ENCODE assay signal across 9 mouse cellular contexts in the genomic region with DNA sequence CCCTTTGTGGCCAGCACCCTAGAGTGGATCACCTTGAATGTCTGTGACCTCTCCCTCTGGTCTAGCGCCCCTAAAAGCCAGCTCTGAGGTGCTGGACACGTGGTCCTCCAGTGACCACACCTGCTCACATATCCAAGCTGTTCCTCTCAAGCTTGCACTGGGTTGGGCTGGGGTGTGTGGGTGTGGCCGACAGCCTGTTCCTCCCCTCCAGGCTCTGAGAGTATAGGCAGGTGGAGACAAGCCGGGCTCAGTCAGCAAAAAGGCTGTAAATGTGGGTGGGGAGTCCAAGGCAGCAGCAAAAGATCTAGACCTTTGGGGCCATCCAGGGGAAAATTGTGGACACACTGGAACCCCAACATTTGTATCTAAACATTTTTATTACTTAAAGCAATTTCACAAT. TPM values are rescaled to one million over a fixed set of nuclear protein-coding genes. Genes with fewer than 3 reads are reported as not detected.
A peak's percentile ranks its signal among the peaks of the same experiment; 100 is the strongest.
DNase-seq lines count a peak whose midpoint lies in the region; ATAC-seq and TF ChIP-seq lines count a peak whose summit lies in the region.
"Had no signal": no experiment of that assay in that cellular context is flagged by ENCODE, and none has a peak within 500 bp of the region (broad histone marks: within the 10 kb centered on the region; RNA-seq: fewer than 3 reads in every experiment).

No protein-coding gene starts in this region.

- H3K27me3 ChIP-seq in thymus, adult 2 months (ENCODE audit: control insufficient read depth, insufficient read depth, low read length), result no peaks in the 10 kb centered on the region
- H3K27me3 ChIP-seq in erythroblast, embryonic 14.5 days (ENCODE audit: control insufficient read depth), result no peaks in the 10 kb centered on the region; the same call in 1 of the 2 replicates
- H3K27me3 ChIP-seq in lung, postnatal 0 days (replicated peaks; ENCODE audit: insufficient read depth, low read length), result no peaks in the 10 kb centered on the region
- H3K27me3 ChIP-seq in midbrain, embryonic 10.5 days (ENCODE audit: low read depth, poor library complexity, severe bottlenecking), result peaks cover 31% of the 10 kb centered on the region

- 16% methylated on average over 4 of the region's 4 CpGs for WGBS in thymus, adult 2 months
- 33% methylated on average over 4 of the region's 4 CpGs for WGBS in lung, postnatal 0 days
- WGBS in midbrain, embryonic 10.5 days, result 49% methylated on average over 4 of the region's 4 CpGs

- peak; percentile 27 for DNase-seq in thymus, postnatal 25 days
- DNase-seq in thymus, adult 2 months, result no peak
- DNase-seq in lung, postnatal 0 days (ENCODE audit: low spot score), result peak; percentile 71
- DNase-seq in natural killer cell, adult 2 months (ENCODE audit: low spot score in 2 of 2), result no peak
- DNase-seq in ovary, postnatal 10 days (ENCODE audit: low spot score), result no peak
- no peak for DNase-seq in midbrain, embryonic 10.5 days (ENCODE audit: low spot score)

- no peaks in the 10 kb centered on the region for H3K36me3 ChIP-seq in thymus, adult 2 months (ENCODE audit: control insufficient read depth, insufficient read depth, low read length)
- peaks cover 2% of the 10 kb centered on the region for H3K36me3 ChIP-seq in erythroblast, embryonic 14.5 days (ENCODE audit: control insufficient read depth)
- H3K36me3 ChIP-seq in lung, postnatal 0 days (ENCODE audit: insufficient read depth, low read length), result no peaks in the 10 kb centered on the region
- H3K36me3 ChIP-seq in midbrain, embryonic 10.5 days, result no peaks in the 10 kb centered on the region

- no peak for TF ChIP-seq CTCF in thymus, adult 2 months (IDR thresholded peaks at IDR 0.05; ENCODE audit: borderline replicate concordance, control insufficient read depth, extremely low read depth, insufficient read depth, low read length, poor library complexity)
- TF ChIP-seq CTCF in lung, postnatal 0 days (IDR thresholded peaks at IDR 0.05), result no peak

- H3K9ac ChIP-seq in lung, postnatal 0 days (replicated peaks; ENCODE audit: low read depth), result no peak overlapping the region

- peak; percentile 68 for ATAC-seq in lung, postnatal 0 days
- ATAC-seq in frontal cortex, adult (ENCODE audit: low TSS enrichment), result no peak

- no peaks in the 10 kb centered on the region for H3K9me3 ChIP-seq in erythroblast, embryonic 14.5 days (ENCODE audit: control insufficient read depth, low read length)
- no peaks in the 10 kb centered on the region for H3K9me3 ChIP-seq in lung, postnatal 0 days (ENCODE audit: low read length)
- H3K9me3 ChIP-seq in midbrain, embryonic 10.5 days (replicated peaks), result no peaks in the 10 kb centered on the region

- peaks cover 45% of the 10 kb centered on the region for H3K4me1 ChIP-seq in thymus, adult 2 months (replicated peaks; ENCODE audit: control insufficient read depth, insufficient read depth, low read length)
- H3K4me1 ChIP-seq in erythroblast, embryonic 14.5 days (ENCODE audit: control insufficient read depth), result peaks cover 79% of the 10 kb centered on the region
- peaks cover 25% of the 10 kb centered on the region; the same call in 1 of the 2 replicates for H3K4me1 ChIP-seq in lung, postnatal 0 days (ENCODE audit: insufficient read depth, low read depth, low read length)
- peaks cover 37% of the 10 kb centered on the region for H3K4me1 ChIP-seq in midbrain, embryonic 10.5 days

- TF ChIP-seq POLR2A in thymus, adult 2 months (IDR thresholded peaks at IDR 0.05; ENCODE audit: control insufficient read depth, extremely low read depth, insufficient read depth, low read length, poor library complexity), result no peak

- H3K27ac ChIP-seq in thymus, adult 2 months (ENCODE audit: control insufficient read depth, insufficient read depth, low read length), result no peak overlapping the region
- H3K27ac ChIP-seq in lung, postnatal 0 days (ENCODE audit: low read length), result peak overlapping the region; percentile 7; the same call in 1 of the 2 replicates
- H3K27ac ChIP-seq in midbrain, embryonic 10.5 days (replicated peaks), result no peak overlapping the region
- H3K27ac ChIP-seq: kidney, postnatal 0 days had no signal

- no peak overlapping the region for H3K4me2 ChIP-seq in lung, postnatal 0 days (replicated peaks; ENCODE audit: low read depth, low read length)

- no peak for TF ChIP-seq EP300 in lung, postnatal 0 days (IDR thresholded peaks at IDR 0.05)

- no peak overlapping the region for H3K4me3 ChIP-seq in thymus, adult 2 months (ENCODE audit: control insufficient read depth, insufficient read depth, low read length)
- H3K4me3 ChIP-seq in erythroblast, embryonic 14.5 days (replicated peaks), result peak overlapping the region; percentile 59
- no peak overlapping the region for H3K4me3 ChIP-seq in lung, postnatal 0 days (ENCODE audit: low read depth, low read length)
- no peak overlapping the region for H3K4me3 ChIP-seq in midbrain, embryonic 10.5 days

RNA-seq across cellular contexts. Expression of a gene that starts 4.6 kb away (rescaled TPM):
- polyA plus RNA-seq in thymus, adult 2 months (2012; rRNA removed), result 4.3 and 4.7 TPM in 2 replicates
- polyA plus RNA-seq in erythroblast, embryonic 14.5 days (2012), result 0.42 and 0.64 TPM in 2 replicates
- polyA plus RNA-seq in lung, postnatal 0 days (2015; fragmentation: Nextera tagmentation; extraction: Ambion mirVana), result 1.1 and 2.0 TPM in 2 replicates
- 0.26 and 0.99 TPM in 2 replicates for polyA plus RNA-seq in midbrain, embryonic 10.5 days (2016; fragmentation: Nextera tagmentation; extraction: Ambion mirVana)

RNA-seq across cellular contexts. Expression of a gene that starts 45.3 kb away (rescaled TPM):
- 0.20 and 0.27 TPM in 2 replicates for polyA plus RNA-seq in thymus, adult 2 months (2012; rRNA removed)
- polyA plus RNA-seq in erythroblast, embryonic 14.5 days (2012), result 0.01 TPM in 1 of 2 replicates, not detected in the other
- 0.02 and 0.05 TPM in 2 replicates for polyA plus RNA-seq in lung, postnatal 0 days (2015; fragmentation: Nextera tagmentation; extraction: Ambion mirVana)
- polyA plus RNA-seq in midbrain, embryonic 10.5 days (2016; fragmentation: Nextera tagmentation; extraction: Ambion mirVana), result not detected in 2 replicates

Comparison
In these comparisons a context has a peak if more than half of its experiments do, and no peak if none do; other contexts are left out.
1. DNase-seq: peak in thymus, postnatal 25 days (single experiment) and lung, postnatal 0 days (single experiment); none in thymus, adult 2 months (single experiment), natural killer cell, adult 2 months (0 of 2), ovary, postnatal 10 days (single experiment) and midbrain, embryonic 10.5 days (single experiment).